Mouse (Mus musculus): ENCODE results near the gene Acot9.

Acot9 gene

GRCm38 (mm10) chrX:155262235-155262914 is at the start of gene Acot9:
Acot9 (plus strand) TSS chrX:155262443.
- peak; percentile 100 for DNase-seq

- no peak for DNase-seq
These were observed 47.7 kb upstream of the Acot9 start for GRCm38 (mm10) chrX:155214291-155215136.

- DNase-seq, result peak; percentile 86
These were observed 46.6 kb upstream of the Acot9 start for GRCm38 (mm10) chrX:155215501-155216248.

- DNase-seq, result peak; percentile 100
These were observed 46.0 kb upstream of the Acot9 start, which contains the start of gene Sat1 for GRCm38 (mm10) chrX:155216271-155216670. Sat1 (minus strand) TSS chrX:155216449.

- no peak for DNase-seq
These were observed 44.0 kb upstream of the Acot9 start for GRCm38 (mm10) chrX:155218277-155218676.

GRCm38 (mm10) chrX:155256856-155257255 is 5.4 kb upstream of the Acot9 start:
- no peak for DNase-seq

- DNase-seq, result no peak
These were observed 641 bp downstream of the Acot9 start for GRCm38 (mm10) chrX:155262915-155263252.

- no peak for DNase-seq
These were observed 16.2 kb downstream of the Acot9 start for GRCm38 (mm10) chrX:155278483-155278882.

GRCm38 (mm10) chrX:155280427-155281044 is 18.3 kb downstream of the Acot9 start:
- DNase-seq, result no peak

GRCm38 (mm10) chrX:155306390-155306789 is 44.1 kb downstream of the Acot9 start:
- no peak for DNase-seq

GRCm38 (mm10) chrX:155318005-155318404 is 55.8 kb downstream of the Acot9 start:
- no peak for DNase-seq

GRCm38 (mm10) chrX:155337567-155337904 is 75.3 kb downstream of the Acot9 start:
- no peak for DNase-seq

- peak; percentile 98 for DNase-seq
These were observed 75.9 kb downstream of the Acot9 start for GRCm38 (mm10) chrX:155337905-155338721.

GRCm38 (mm10) chrX:155340654-155341053 is 78.4 kb downstream of the Acot9 start, which contains the start of gene Prdx4:
Prdx4 (minus strand) TSS chrX:155340754.
- DNase-seq, result no peak

- DNase-seq, result no peak
These were observed 84.0 kb downstream of the Acot9 start for GRCm38 (mm10) chrX:155346249-155346648.

Data from heart, adult 11 months (tissue).